Mouse (Mus musculus): ENCODE measurements around the gene Rnf17.

DNA sequence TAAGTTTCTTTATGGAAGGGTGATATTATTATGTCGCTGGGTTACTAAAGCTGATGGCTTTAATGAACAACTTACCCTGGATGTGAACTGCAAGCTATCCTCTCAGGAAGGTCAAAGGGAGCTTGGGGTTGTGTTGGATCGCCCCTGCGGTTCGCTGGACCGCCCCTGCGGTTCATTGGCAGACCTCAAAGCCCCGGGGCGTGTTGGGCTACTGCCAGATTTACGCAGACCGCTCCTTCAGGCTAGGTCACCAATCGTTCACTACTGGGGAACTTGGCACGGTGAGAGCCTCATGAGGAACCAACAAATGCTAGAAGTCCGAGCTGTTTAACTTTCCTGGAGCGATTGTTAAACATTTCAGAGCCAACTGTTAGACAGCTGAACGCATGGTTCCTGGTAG is 35.7 kb upstream of the Rnf17 start:
- TF ChIP-seq CTCF (IDR thresholded peaks at IDR 0.05; ENCODE audit: insufficient read depth, low read depth, low read length) (no peak), POLR2A (IDR thresholded peaks at IDR 0.05; ENCODE audit: insufficient read depth, low read depth, low read length) (no peak)
